Mouse (Mus musculus) Muller cell, postnatal 12 days (primary cell): ENCODE results near the gene Col12a1.

Experiments used
- DNase-seq: peaks from one replicate; pipeline ENCODE4 v3.0.0-alpha.2; 2015; ENCODE audit errors: inconsistent ontology term

Gene Col12a1

GRCm38 (mm10) chr9:79718481-79719370 is at the start of gene Col12a1:
TSS of gene Col12a1 (minus strand) at chr9:79718831.
- DNase-seq, result peak; percentile 97

GRCm38 (mm10) chr9:79766991-79767545 is 48.4 kb upstream of the Col12a1 start:
- no peak for DNase-seq

GRCm38 (mm10) chr9:79765329-79765728 is 46.7 kb upstream of the Col12a1 start:
- no peak for DNase-seq

- no peak for DNase-seq
Measured at GRCm38 (mm10) chr9:79762519-79762918, 43.9 kb upstream of the Col12a1 start.

- DNase-seq, result no peak
Measured at GRCm38 (mm10) chr9:79760076-79760475, 41.4 kb upstream of the Col12a1 start.

GRCm38 (mm10) chr9:79759385-79760005 is 40.9 kb upstream of the Col12a1 start, which contains the start of gene Cox7a2:
TSS of gene Cox7a2 (minus strand) at chr9:79759878.
- DNase-seq, result peak; percentile 96

GRCm38 (mm10) chr9:79755311-79755710 is 36.7 kb upstream of the Col12a1 start:
- no peak for DNase-seq

- no peak for DNase-seq
Measured at GRCm38 (mm10) chr9:79751846-79752245, 33.2 kb upstream of the Col12a1 start.

- no peak for DNase-seq
Measured at GRCm38 (mm10) chr9:79750709-79751108, 32.1 kb upstream of the Col12a1 start.

GRCm38 (mm10) chr9:79745036-79745435 is 26.4 kb upstream of the Col12a1 start:
- no peak for DNase-seq

- DNase-seq, result no peak
Measured at GRCm38 (mm10) chr9:79735608-79736007, 17.0 kb upstream of the Col12a1 start.

- DNase-seq, result no peak
Measured at GRCm38 (mm10) chr9:79730301-79730700, 11.7 kb upstream of the Col12a1 start.

GRCm38 (mm10) chr9:79723090-79723489 is 4.5 kb upstream of the Col12a1 start:
- peak; percentile 33 for DNase-seq

- peak; percentile 74 for DNase-seq
Measured at GRCm38 (mm10) chr9:79721056-79721455, 2.4 kb upstream of the Col12a1 start.

GRCm38 (mm10) chr9:79720143-79720542 is 1.5 kb upstream of the Col12a1 start:
- DNase-seq, result no peak

GRCm38 (mm10) chr9:79719451-79719850 is 820 bp upstream of the Col12a1 start:
- DNase-seq, result peak; percentile 75

GRCm38 (mm10) chr9:79717836-79718475 is 675 bp downstream of the Col12a1 start:
- peak; percentile 62 for DNase-seq

GRCm38 (mm10) chr9:79716909-79717835 is 1.5 kb downstream of the Col12a1 start:
- peak; percentile 75 for DNase-seq

- no peak for DNase-seq
Measured at GRCm38 (mm10) chr9:79716496-79716895, 2.1 kb downstream of the Col12a1 start.

- DNase-seq, result peak; percentile 84
Measured at GRCm38 (mm10) chr9:79714471-79715045, 4.1 kb downstream of the Col12a1 start.
